Mouse (Mus musculus) cerebellum, adult 11 months (tissue): ENCODE results near the gene Myadml2.

Experiments
- DNase-seq: peaks from one replicate; pipeline ENCODE4 v3.0.0; 2022

The Myadml2 gene

GRCm38 (mm10) chr11:120628601-120629340 is 19.2 kb downstream of the Myadml2 start:
- no peak for DNase-seq

GRCm38 (mm10) chr11:120627468-120628300 is 20.3 kb downstream of the Myadml2 start:
- DNase-seq, result no peak

DNA sequence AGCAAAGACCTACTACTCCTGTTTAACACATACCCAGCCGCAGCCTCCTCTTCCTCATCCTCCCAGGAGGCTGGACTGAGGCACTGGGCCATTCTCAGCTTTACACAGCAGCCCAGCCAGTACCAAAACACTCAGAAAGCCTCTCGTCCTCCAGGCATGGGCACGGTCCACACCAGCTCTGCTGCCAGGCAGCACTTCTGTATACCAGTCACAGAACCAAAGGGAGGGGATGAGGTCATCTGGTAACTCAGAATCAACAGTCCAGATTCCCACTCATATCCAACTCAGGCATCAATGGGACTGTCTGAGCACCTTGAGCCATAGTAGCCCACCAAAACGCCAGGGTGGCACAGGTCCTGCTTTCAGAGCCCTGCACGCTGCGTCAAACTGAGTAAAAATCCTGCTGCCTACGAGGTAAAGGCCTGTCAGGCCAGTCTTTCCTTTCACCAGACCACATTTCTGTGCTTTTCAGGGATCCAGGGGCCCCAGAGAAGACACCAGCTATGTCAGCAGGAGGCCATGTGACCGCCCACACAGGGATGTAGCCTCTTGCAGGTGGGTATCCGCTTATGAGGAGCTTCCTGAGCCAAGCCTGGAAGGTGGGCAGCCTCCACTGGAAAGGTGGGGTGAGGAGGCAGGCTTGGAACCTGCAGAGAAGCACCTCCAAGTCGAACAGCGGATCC is 21.0 kb downstream of the Myadml2 start:
- DNase-seq, result no peak

DNA sequence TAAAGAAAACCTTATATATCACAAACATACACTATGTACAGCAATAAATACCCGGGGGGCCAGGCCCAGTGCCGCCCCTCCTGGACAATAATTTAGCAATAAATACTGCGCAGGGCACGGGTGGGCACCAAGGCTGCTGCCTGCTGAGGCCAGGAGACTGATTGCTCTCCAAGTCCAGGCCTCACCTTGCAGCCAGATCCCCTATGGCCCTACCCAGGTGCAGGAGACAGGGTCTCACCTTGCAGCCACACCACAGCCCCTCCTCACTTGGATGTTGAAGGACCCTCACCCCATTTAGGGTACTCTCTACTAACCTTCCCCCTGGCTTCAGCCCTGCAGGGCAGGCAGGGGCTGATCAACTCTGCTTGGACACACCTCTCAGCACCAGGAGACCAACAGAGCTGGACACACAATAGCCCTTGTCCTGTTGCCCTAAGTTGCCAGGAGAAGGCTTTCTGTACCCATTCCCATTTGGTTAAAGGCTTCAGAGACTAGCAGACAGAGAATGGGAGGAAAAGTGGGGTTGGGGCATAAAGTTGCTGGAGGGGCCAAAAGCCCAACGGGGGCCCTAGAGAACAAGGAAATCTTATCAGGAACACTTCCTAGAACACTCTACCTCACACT is 22.7 kb downstream of the Myadml2 start, which contains the start of gene Sirt7:
Gene Sirt7, minus strand, starts transcription at position 89 of the 624 bp plus-strand sequence.
- no peak for DNase-seq

DNA sequence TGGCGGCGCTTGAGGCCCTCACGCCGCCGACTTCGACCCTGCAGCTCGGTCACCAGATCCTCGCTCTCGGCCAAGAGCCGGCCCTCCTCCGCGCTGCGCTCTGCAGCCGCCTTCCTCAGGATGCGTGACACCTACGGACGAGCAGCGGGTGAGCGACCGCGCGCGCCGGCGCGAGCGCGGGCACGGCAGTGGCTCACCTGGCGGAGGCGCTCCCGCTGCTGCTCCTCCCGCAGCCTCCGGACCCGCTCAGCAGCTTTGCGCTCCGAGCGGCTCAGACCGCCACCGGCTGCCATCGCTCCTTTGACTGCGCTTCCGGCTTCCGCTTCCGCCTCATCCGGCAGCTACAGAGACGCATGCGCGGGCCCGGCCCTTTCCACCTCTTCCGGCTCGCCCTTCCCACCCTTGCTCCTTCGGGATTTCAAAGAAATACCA is 23.3 kb downstream of the Myadml2 start:
- peak; percentile 80 for DNase-seq

DNA sequence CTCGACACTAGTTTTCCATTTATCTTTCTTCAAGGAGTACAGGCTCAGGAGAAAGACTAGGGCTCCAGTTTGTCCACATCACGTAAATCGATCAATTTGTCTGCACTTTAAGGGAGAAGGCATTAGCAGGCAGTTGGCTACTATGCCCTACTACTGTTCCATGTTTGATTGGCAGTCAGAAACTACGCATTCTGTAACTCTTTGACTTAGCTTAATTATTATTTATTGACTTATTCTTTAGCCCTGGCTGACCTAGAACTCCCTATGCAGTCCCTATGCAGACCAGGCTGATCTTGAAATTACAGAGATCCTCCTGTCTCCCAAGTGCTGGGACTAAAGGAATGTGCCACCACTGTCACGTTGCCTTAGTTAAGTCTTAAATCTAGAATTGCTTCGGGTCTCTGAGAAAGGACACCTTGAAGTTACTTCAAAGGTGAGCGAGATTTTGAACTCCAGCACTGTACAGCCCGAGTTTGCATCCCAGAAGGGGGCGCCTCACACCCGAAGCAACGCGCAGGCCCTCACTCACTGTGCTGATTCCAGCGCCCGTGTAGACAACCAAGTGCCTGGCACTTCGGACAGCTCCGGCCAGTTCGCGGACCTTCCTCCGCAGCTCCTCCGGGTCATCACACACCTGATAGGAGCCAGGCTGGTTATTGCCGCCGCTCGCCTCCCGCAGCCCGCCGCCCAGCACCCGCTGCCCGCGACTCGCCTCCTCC is 23.8 kb downstream of the Myadml2 start:
- no peak for DNase-seq

DNA sequence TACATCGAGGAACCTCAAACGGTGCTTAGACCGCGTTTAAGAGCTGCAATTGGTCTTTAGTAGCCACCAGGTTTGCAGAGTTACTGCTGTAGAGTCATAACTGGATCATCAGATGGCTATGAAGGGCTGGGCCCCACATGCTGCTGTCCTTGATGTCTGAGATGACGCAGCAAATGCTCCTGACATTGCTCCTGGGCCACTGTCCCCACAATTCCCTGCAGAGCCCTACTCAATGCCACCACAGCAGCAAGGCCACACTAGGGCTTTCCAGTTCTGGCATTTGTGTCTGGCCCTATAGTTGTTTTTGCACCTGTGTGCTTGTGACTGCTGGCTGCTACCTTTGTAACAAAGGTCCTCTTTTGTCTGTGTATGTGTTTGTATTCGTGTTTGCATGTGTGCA is 25.2 kb downstream of the Myadml2 start:
- no peak for DNase-seq

DNA sequence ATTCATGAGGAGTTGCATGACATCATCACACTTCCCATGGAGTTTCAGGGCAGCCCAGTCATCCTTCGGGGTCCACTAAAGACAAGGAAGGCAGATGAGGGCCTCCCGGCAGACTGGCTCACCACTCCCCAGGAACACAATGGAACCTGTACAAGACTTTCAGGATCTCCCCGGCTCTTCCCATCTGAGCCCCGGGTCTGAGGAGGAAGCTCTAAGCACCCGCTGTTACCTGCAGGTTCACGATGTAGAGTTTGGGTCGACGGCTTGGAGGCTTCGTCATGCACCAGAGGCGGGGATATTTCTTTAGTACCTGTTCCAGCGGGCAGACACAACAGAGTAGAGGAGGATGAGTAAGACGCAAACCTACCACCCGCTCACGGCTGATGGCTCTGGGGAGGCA is 27.8 kb downstream of the Myadml2 start:
- no peak for DNase-seq

- no peak for DNase-seq
Measured at GRCm38 (mm10) chr11:120618619-120619535, 29.1 kb downstream of the Myadml2 start.

DNA sequence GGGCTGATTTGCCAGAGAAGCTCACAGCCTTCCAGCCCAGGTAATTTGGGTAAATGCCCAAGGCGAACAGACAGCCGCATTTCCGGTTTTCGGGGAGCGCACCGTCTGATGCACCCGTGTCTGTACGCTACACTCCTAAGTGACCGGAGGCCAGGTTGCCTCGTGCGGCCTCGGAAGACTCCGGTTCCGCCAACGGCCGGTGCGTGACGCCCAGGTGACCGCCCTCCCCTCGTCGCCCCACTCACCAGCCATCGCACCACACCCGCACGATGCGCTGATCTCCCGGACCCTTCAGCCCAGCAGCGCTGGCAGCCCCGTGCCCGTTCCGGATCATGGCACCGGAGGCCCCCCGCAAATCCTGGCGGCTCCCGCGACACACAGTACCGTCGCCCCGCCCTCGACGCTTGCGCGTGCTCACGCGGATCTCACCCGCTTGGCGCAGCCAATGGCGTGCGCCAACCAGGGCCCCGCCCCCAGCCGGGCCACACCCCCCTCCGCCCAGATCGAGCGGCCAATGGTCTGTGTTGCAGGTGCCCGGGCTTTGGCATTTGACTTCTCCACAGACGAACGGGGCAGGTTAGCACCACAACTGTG is 30.3 kb downstream of the Myadml2 start, which contains the start of gene Pcyt2:
Gene Pcyt2, minus strand, starts transcription at position 418 of the 594 bp plus-strand sequence.
- peak; percentile 93 for DNase-seq

DNA sequence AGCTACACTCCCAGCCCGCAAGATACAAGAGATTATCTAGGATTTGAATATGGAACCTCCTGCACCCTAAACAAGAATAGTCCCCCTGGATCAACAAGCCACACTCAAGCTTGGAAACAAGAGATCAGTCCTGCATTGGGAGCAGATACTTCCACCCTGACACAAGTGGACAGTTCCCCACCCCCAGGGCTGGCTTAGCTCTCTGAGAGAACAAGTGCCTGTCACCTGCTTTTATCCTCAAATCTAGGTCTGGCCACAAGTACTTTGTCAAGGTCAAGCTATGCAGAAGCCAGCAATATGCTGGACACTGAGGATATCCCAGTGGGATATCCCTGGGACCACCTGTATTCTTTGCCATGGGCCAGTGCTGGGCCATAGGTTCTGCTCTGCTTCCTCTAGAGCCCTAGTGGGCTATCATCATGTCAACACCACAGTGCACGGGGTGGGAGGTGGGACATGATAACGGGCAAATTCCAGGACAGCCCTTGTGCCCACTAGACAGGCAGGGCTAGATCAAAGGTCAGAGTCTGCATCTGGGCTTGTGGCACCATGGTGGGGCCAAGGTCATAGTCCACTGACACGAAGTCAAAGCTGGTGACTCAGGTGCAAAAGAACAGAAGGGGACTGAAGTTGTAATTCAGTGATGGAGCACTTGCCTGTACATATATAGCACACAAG is 31.2 kb downstream of the Myadml2 start:
- DNase-seq, result no peak

DNA sequence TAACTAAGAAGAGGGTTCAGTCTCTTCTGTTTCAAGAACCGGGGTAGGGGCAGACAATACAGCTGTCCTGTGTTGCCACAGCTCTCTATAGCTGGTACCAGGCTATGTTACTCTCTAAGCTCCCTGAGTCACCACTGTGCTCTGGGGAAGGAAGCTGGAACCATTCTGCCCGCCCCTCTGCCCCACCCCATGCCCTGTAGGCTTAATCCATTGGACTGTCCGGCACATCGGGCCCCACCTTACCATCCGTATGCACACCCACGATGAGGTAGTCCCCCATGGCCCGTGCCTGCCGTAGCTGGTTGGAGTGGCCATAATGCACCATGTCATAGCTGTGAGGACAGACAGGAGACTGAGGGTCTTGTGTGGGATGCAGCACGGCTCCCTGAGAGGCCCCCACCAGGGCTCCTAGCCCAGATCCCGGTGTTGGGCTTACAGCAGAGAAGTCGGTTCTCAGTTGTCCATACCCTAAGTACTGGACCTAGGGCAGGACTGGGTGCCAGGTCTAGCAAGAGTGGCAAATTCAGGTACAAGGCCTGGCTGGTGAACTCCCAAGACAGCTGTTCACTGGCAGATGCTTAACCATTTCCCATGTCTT is 32.3 kb downstream of the Myadml2 start:
- DNase-seq, result no peak

DNA sequence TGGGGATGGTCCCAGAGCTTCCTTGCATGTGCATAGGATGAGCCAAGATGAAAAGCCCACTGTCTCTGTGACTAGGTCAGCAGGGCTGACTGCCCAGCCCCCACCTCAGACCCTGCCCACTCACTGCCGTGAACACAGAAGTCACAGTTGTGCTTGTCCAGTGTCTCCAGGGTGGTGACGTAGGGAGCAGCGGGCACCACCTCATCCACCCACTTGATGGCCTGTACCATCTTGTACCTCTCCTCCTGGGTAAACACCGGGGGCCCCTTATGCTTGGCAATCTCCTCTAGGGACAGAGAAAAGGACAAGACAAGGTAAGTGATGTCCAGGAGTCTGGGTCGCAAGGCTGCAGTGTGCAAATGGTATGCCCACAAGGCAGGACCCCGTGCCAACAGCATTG is 32.8 kb downstream of the Myadml2 start:
- no peak for DNase-seq

DNA sequence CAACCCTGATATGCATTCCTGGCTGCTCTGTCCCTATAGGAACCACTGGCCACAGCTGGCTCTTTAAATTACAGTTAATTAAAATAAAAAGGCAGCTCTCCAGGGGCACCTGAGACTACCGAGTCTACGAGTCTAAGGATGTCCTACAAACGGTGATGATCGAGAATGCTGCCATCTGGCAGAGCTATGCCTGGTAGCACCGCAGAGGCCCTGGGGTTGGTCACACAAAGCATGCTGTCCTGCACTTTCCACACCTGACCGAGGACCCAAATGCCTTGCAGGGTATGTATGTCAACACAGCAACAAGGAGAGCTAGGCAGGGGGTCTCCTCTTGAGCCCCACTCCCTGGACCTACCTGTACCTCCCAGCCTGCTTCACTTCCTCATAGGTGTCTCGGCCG is 34.0 kb downstream of the Myadml2 start:
- DNase-seq, result no peak

DNA sequence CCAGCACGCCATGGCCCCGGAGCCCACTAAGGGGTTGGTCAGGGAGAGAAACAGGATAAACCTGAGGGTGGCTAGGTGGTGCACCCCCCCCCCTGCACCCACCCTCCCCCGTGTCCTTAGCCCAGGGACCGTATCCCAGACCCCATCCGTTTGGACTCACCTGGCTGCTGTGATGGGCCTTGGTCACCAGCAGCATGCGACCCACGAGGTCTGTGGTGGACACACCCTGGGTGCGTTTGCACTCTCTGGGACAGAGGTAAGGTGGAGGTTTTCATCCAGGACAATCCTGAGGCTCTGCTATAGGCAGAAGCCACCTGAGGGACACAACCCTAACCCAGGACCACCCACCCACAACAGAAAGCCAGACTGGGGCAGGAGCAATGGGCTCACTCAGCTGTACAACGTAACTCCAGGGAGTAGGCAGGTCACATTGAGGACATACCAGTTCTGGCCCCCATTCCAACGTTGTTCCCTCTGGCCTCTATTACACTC is 34.4 kb downstream of the Myadml2 start:
- no peak for DNase-seq

DNA sequence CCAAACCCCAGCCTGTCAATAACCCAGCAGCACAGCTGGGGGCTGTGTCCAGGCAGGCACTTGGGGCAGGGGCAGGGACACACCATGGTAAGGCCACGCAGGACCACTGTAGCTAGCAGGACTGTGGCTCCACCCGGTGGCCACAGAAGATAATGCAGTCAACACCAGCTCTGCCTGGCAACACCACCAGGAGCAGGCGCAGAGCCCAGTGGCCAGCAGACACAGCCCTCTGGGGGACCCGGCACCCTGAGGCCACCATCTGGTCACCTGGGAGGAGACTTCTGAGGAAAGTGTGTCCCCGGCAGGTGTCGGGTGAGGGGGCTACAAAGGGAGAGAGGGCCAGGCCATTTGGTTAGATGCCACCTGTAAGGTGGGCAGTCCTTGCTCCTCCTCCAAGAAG is 35.2 kb downstream of the Myadml2 start:
- peak; percentile 93 for DNase-seq

GRCm38 (mm10) chr11:120610477-120611046 is 37.4 kb downstream of the Myadml2 start:
- no peak for DNase-seq

DNA sequence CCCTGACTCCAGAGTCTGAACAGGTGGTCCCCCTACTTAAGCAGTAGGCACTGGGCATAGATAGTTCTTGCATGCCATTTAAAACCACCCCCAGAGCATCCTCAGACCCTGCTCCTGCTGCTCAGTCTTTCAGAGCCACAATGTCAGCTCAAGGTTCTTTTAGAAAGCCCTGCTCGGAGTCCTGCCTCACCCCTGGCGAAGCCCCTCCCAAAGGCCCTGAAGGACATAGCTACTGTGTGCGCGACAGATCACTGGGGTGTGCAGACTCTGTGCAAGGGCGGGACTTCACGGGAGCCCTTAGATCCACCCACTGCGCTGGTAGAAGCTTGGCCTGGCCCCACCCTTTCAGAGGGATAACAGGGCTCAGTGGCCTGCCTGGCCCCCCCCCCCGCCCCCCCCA is 38.7 kb downstream of the Myadml2 start:
- DNase-seq, result no peak
